Mouse (Mus musculus): Measurements from ENCODE around the gene Gltp.

Gltp gene

GRCm38 (mm10) chr5:114707265-114708068 lies 16.7 kb upstream of the Gltp start, which contains the start of gene Tchp:
Tchp (plus strand) TSS chr5:114707760.
- in situ Hi-C loops (cut with MboI; ENCODE audit: low pct_unique_long_range_greater_than_20kb in 1 of 2, low sequenced_read_pairs in 2 of 2, unreplicated experiment in 1 of 2): no loop called here

GRCm38 (mm10) chr5:114702403-114703392 lies 11.9 kb upstream of the Gltp start:
- in situ Hi-C loops (cut with MboI; ENCODE audit: low pct_unique_long_range_greater_than_20kb in 1 of 2, low sequenced_read_pairs in 2 of 2, unreplicated experiment in 1 of 2): no loop called here

GRCm38 (mm10) chr5:114699015-114699414 lies 8.2 kb upstream of the Gltp start:
- in situ Hi-C loops (cut with MboI; ENCODE audit: low pct_unique_long_range_greater_than_20kb in 1 of 2, low sequenced_read_pairs in 2 of 2, unreplicated experiment in 1 of 2): no loop called here

- in situ Hi-C loops (cut with MboI; ENCODE audit: low pct_unique_long_range_greater_than_20kb in 1 of 2, low sequenced_read_pairs in 2 of 2, unreplicated experiment in 1 of 2): no loop called here
Observed at GRCm38 (mm10) chr5:114698044-114698746, 7.4 kb upstream of the Gltp start.

- in situ Hi-C loops (cut with MboI; ENCODE audit: low pct_unique_long_range_greater_than_20kb in 1 of 2, low sequenced_read_pairs in 2 of 2, unreplicated experiment in 1 of 2): no loop called here
Observed at GRCm38 (mm10) chr5:114696939-114697338, 6.2 kb upstream of the Gltp start.

- in situ Hi-C loops (cut with MboI; ENCODE audit: low pct_unique_long_range_greater_than_20kb in 1 of 2, low sequenced_read_pairs in 2 of 2, unreplicated experiment in 1 of 2): no loop called here
Observed at GRCm38 (mm10) chr5:114695775-114696174, 5.0 kb upstream of the Gltp start.

- in situ Hi-C loops (cut with MboI; ENCODE audit: low pct_unique_long_range_greater_than_20kb in 1 of 2, low sequenced_read_pairs in 2 of 2, unreplicated experiment in 1 of 2): no loop called here
Observed at GRCm38 (mm10) chr5:114689700-114690366, 951 bp downstream of the Gltp start.

- in situ Hi-C loops (cut with MboI; ENCODE audit: low pct_unique_long_range_greater_than_20kb in 1 of 2, low sequenced_read_pairs in 2 of 2, unreplicated experiment in 1 of 2): no loop called here
Observed at GRCm38 (mm10) chr5:114688703-114689102, 2.1 kb downstream of the Gltp start.

GRCm38 (mm10) chr5:114687901-114688300 lies 2.9 kb downstream of the Gltp start:
- in situ Hi-C loops (cut with MboI; ENCODE audit: low pct_unique_long_range_greater_than_20kb in 1 of 2, low sequenced_read_pairs in 2 of 2, unreplicated experiment in 1 of 2): no loop called here

GRCm38 (mm10) chr5:114686726-114687210 lies 4.0 kb downstream of the Gltp start:
- in situ Hi-C loops (cut with MboI; ENCODE audit: low pct_unique_long_range_greater_than_20kb in 1 of 2, low sequenced_read_pairs in 2 of 2, unreplicated experiment in 1 of 2): no loop called here

GRCm38 (mm10) chr5:114685986-114686385 lies 4.8 kb downstream of the Gltp start:
- in situ Hi-C loops (cut with MboI; ENCODE audit: low pct_unique_long_range_greater_than_20kb in 1 of 2, low sequenced_read_pairs in 2 of 2, unreplicated experiment in 1 of 2): no loop called here

GRCm38 (mm10) chr5:114681717-114682116 lies 9.1 kb downstream of the Gltp start:
- in situ Hi-C loops (cut with MboI; ENCODE audit: low pct_unique_long_range_greater_than_20kb in 1 of 2, low sequenced_read_pairs in 2 of 2, unreplicated experiment in 1 of 2): no loop called here

- in situ Hi-C loops (cut with MboI; ENCODE audit: low pct_unique_long_range_greater_than_20kb in 1 of 2, low sequenced_read_pairs in 2 of 2, unreplicated experiment in 1 of 2): no loop called here
Observed at GRCm38 (mm10) chr5:114680676-114681285, 10.0 kb downstream of the Gltp start.

- in situ Hi-C loops (cut with MboI; ENCODE audit: low pct_unique_long_range_greater_than_20kb in 1 of 2, low sequenced_read_pairs in 2 of 2, unreplicated experiment in 1 of 2): no loop called here
Observed at GRCm38 (mm10) chr5:114679841-114680591, 10.8 kb downstream of the Gltp start.

GRCm38 (mm10) chr5:114674594-114674993 lies 16.2 kb downstream of the Gltp start:
- in situ Hi-C loops (cut with MboI; ENCODE audit: low pct_unique_long_range_greater_than_20kb in 1 of 2, low sequenced_read_pairs in 2 of 2, unreplicated experiment in 1 of 2): no loop called here

GRCm38 (mm10) chr5:114673114-114673513 lies 17.7 kb downstream of the Gltp start:
- in situ Hi-C loops (cut with MboI; ENCODE audit: low pct_unique_long_range_greater_than_20kb in 1 of 2, low sequenced_read_pairs in 2 of 2, unreplicated experiment in 1 of 2): no loop called here

- in situ Hi-C loops (cut with MboI; ENCODE audit: low pct_unique_long_range_greater_than_20kb in 1 of 2, low sequenced_read_pairs in 2 of 2, unreplicated experiment in 1 of 2): no loop called here
Observed at GRCm38 (mm10) chr5:114669014-114669413, 21.8 kb downstream of the Gltp start.

Measured in mouse embryonic stem cell (cell line).